Mouse (Mus musculus) kidney, embryonic 14.5 days (tissue): Measurements from ENCODE around the gene Npepps. TPM values are rescaled to one million over a fixed set of nuclear protein-coding genes. Genes with fewer than 3 reads are reported as not detected.

Experiments
- ATAC-seq: fragments of 200-750 bp; cut with Nextera tagmentation; 2 replicates; pipeline ENCODE4 v1.8.0; 2017; ENCODE audit warnings: moderate number of reproducible peaks, mild to moderate bottlenecking, moderate TSS enrichment, moderate library complexity; ENCODE audit not compliant: low FRiP score, low TSS enrichment
- H3K27ac ChIP-seq: fragments of 300-500 bp; sonication (generic); 2 replicates; pipeline ENCODE4 v1.5.1; 2014; ENCODE audit warnings: low read depth, mild to moderate bottlenecking, low read length, moderate library complexity, mixed read lengths
- H3K27me3 ChIP-seq: fragments of 300-500 bp; sonication (generic); 2 replicates; pipeline ENCODE4 v1.6.1; 2014; ENCODE audit warnings: mild to moderate bottlenecking, low read length; ENCODE audit not compliant: control insufficient read depth, insufficient read depth
- H3K36me3 ChIP-seq: fragments of 300-500 bp; sonication (generic); 2 replicates; pipeline ENCODE4 v1.6.1; 2014; ENCODE audit warnings: low read length, mixed read lengths; ENCODE audit not compliant: control insufficient read depth, insufficient read depth
- H3K4me1 ChIP-seq: fragments of 300-500 bp; sonication (generic); 2 replicates; pipeline ENCODE4 v1.6.1; 2014; ENCODE audit warnings: low read length, mixed read lengths; ENCODE audit not compliant: control insufficient read depth, insufficient read depth
- H3K4me2 ChIP-seq: fragments of 300-500 bp; sonication (generic); replicated peaks from 2 replicates; pipeline ENCODE4 v1.6.1; 2014; ENCODE audit warnings: low read depth, mild to moderate bottlenecking, low read length
- H3K4me3 ChIP-seq: fragments of 300-500 bp; sonication (generic); 2 replicates; pipeline ENCODE4 v1.5.1; 2014; ENCODE audit warnings: mild to moderate bottlenecking, low read length
- H3K9ac ChIP-seq: fragments of 300-500 bp; sonication (generic); 2 replicates; pipeline ENCODE4 v1.6.1; 2014; ENCODE audit warnings: low read depth, mild to moderate bottlenecking, low read length, moderate library complexity
- H3K9me3 ChIP-seq: fragments of 300-500 bp; sonication (generic); 2 replicates; pipeline ENCODE4 v1.6.1; 2016; ENCODE audit warnings: low read length; ENCODE audit not compliant: control insufficient read depth
- WGBS: fragments of 180-500 bp; shearing (Covaris S2); extraction: QIAGEN DNeasy Blood & Tissue Kit; methylation state at CpG from one replicate; pipeline ENCODE4 v1.1.7; 2014; 5-methylcytosine and 5-hydroxymethylcytosine counted together
- polyA plus RNA-seq: library from polyadenylated mRNA; unstranded; fragments of >200 nt; fragmentation: Nextera tagmentation; extraction: Ambion mirVana; gene quantifications from 2 replicates; pipeline ENCODE4 v1.2.1, GENCODE M21; 2014

Npepps gene
- polyA plus RNA-seq, 1 experiment from 2014 or later = 78.6 TPM

DNA sequence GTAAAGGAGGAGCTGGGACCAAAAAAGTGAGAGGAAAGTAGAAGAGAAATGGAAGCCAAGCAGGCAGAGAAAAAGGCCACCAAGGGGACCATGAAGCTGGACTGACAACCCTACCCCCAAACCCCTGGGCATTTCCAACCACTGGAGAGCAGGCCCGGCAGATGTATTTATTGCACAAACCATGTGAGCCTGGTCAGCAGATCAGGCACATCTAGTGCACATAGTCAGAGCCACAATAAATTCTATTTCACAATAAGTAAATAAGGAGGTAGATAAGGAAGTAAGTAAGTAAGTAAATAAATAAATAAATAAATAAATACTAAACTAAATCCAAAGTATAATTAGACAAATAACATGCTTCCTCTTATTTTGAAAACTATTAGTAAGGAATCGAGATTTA, 51.0 kb downstream of the Npepps start:
- Histone ChIP-seq H3K27ac (no peak overlapping the region), H3K4me2 (no peak overlapping the region), H3K9ac (no peak overlapping the region), H3K27me3 (no peaks in the 10 kb centered on the region), H3K9me3 (no peaks in the 10 kb centered on the region), H3K4me3 (no peak overlapping the region), H3K4me1 (no peaks in the 10 kb centered on the region), H3K36me3 (peaks cover 74% of the 10 kb centered on the region)
- WGBS = 93% methylated on average over 2 of the region's 2 CpGs
- ATAC-seq = no peak

DNA sequence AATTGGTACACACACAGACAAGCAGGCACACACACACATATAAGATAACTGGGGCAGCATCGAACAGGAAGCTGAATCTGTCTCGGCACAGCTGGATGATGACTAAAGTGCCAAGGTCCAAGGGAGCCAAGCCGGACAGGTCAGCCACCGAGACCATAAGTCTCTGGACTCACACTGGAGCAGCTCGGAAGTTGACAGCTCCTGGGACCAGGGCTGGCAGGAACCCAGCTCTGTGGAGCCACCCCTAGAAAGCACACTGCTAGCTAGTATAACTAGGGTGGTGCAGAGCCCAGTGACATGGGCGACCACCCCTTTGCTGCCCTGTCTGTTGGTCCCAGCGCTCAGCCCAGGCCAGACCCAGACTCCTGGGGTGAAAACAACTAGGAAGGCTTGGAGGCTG, 51.5 kb downstream of the Npepps start:
- Histone ChIP-seq H3K4me3 (no peak overlapping the region), H3K4me1 (no peaks in the 10 kb centered on the region), H3K27me3 (no peaks in the 10 kb centered on the region), H3K36me3 (peaks cover 72% of the 10 kb centered on the region), H3K4me2 (no peak overlapping the region), H3K27ac (no peak overlapping the region), H3K9me3 (no peaks in the 10 kb centered on the region), H3K9ac (no peak overlapping the region)
- no peak for ATAC-seq
- WGBS = 83% methylated on average over 7 of the region's 7 CpGs

DNA sequence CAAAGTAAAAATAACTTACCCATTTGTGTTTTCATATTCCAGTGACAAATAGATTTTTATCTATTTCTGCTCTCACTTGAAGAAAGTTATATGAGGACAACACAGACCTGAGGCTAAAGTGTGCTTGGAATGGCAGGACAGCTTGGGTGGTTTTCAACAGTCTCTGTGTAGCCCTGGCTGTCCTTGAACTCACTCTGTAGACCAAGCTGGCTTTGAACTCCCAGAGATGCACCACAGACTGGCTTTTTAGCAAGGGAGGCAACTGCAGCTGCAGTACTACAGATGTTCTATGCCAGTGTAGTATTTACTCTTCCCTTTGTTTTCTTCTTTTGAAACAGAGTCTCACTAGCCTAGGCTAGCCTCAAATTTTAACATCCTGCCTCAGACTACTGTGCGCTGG, 54.3 kb downstream of the Npepps start:
- Histone ChIP-seq H3K4me3 (no peak overlapping the region), H3K9ac (no peak overlapping the region), H3K4me1 (no peaks in the 10 kb centered on the region), H3K4me2 (no peak overlapping the region), H3K27ac (no peak overlapping the region), H3K36me3 (peaks cover 76% of the 10 kb centered on the region), H3K9me3 (no peaks in the 10 kb centered on the region), H3K27me3 (no peaks in the 10 kb centered on the region)
- no peak for ATAC-seq
- 100% methylated on average over 1 of the region's 1 CpGs for WGBS

- no peak for ATAC-seq
- Histone ChIP-seq H3K4me2 (no peak overlapping the region), H3K4me1 (no peaks in the 10 kb centered on the region), H3K27me3 (no peaks in the 10 kb centered on the region), H3K4me3 (no peak overlapping the region), H3K9ac (no peak overlapping the region), H3K36me3 (peaks cover 77% of the 10 kb centered on the region), H3K27ac (no peak overlapping the region), H3K9me3 (no peaks in the 10 kb centered on the region)
- 83% methylated on average over 3 of the region's 3 CpGs for WGBS
Observed at GRCm38 (mm10) chr11:97223485-97223884, 57.0 kb downstream of the Npepps start.

- no peak for ATAC-seq
- no peaks in the 10 kb centered on the region for H3K4me1 ChIP-seq
- H3K4me3 ChIP-seq = no peak overlapping the region
- 97% methylated on average over 2 of the region's 2 CpGs for WGBS
- no peak overlapping the region for H3K27ac ChIP-seq
- peaks cover 80% of the 10 kb centered on the region for H3K36me3 ChIP-seq
- H3K9ac ChIP-seq = no peak overlapping the region
- H3K9me3 ChIP-seq = no peaks in the 10 kb centered on the region
- no peaks in the 10 kb centered on the region for H3K27me3 ChIP-seq
- no peak overlapping the region for H3K4me2 ChIP-seq
Observed at GRCm38 (mm10) chr11:97221611-97222010, 58.8 kb downstream of the Npepps start.

DNA sequence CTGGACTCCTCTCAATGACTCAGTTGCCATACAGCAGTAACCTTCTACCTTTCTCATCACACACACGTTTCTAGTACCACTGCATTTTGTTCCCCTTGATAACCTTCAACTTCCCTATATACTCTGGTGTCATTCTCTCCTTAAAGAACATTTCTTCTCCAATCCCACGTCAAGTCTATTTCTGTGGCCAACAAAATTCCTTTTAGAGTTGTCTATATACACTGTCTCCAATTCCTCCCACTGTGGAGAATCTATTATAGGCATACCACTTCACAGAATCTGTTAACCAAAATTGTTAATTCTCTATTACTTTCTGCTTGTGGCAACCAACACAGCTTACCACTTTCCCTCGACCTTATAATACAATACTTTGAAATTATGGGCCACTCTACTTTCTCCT, 60.2 kb downstream of the Npepps start:
- Histone ChIP-seq H3K4me2 (no peak overlapping the region), H3K27me3 (no peaks in the 10 kb centered on the region), H3K9me3 (no peaks in the 10 kb centered on the region), H3K36me3 (peaks cover 82% of the 10 kb centered on the region), H3K4me1 (no peaks in the 10 kb centered on the region), H3K9ac (no peak overlapping the region), H3K4me3 (no peak overlapping the region), H3K27ac (no peak overlapping the region)
- no peak for ATAC-seq
- 93% methylated on average over 3 of the region's 3 CpGs for WGBS

DNA sequence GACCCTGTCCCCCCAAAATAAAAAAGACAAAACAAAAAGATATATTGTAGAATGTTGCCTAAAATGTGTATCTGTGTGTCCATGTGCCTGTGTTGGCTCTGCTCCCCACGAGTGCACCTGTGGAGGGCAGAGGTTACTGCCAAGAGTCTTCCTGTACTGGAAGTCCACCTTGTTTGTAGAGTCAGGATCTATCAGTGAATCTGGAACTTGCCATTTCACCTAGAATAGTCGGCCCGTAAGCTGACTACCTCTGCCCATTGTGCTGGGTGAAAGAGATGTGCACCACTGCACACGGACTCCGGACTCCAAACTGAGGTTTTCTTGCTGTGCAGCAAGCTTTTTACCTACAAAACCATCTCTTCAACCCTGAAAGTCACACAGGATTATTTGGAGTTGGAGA, 66.0 kb downstream of the Npepps start:
- H3K27ac ChIP-seq = no peak overlapping the region
- no peak overlapping the region for H3K9ac ChIP-seq
- H3K4me2 ChIP-seq = no peak overlapping the region
- 96% methylated on average over 5 of the region's 5 CpGs for WGBS
- no peak for ATAC-seq
- H3K27me3 ChIP-seq = no peaks in the 10 kb centered on the region
- H3K4me3 ChIP-seq = no peak overlapping the region
- H3K36me3 ChIP-seq = peaks cover 80% of the 10 kb centered on the region
- no peaks in the 10 kb centered on the region for H3K9me3 ChIP-seq
- H3K4me1 ChIP-seq = no peaks in the 10 kb centered on the region

DNA sequence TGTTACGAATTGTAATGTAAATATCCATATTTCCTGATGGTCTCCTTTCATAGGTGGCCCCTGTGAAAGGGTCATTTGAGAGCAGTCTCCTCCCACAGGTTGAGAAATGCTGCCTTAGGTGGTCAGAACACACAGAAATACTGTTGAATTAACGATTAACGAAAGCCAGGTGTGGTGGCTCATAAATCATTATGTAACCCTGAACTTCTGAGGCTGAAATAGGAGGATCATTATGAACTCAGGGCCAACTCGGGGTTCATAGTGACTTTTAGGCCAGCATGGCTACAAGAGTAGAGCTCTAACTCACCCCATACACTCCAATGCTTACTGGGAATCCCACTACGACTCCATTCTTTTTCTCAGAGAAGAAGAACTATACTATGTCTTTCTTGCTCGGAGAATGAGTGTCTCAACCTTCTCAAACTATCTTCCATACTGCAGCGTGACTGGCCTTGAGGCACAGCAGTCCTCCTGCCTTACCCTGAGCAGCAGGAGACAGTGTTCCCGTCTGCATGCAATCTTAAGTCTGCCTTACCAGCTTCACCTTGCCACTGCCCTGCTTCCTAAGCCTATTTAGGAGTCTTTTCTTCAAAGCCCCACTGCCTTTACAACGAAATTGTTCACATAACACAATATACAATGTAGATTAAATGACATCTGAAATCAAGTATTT, 69.6 kb downstream of the Npepps start:
- H3K9me3 ChIP-seq = no peaks in the 10 kb centered on the region
- 69% methylated on average over 9 of the region's 9 CpGs for WGBS
- ATAC-seq = no peak
- H3K36me3 ChIP-seq = peaks cover 76% of the 10 kb centered on the region
- no peak overlapping the region for H3K9ac ChIP-seq
- H3K27me3 ChIP-seq = no peaks in the 10 kb centered on the region
- no peak overlapping the region for H3K27ac ChIP-seq
- no peaks in the 10 kb centered on the region for H3K4me1 ChIP-seq
- no peak overlapping the region for H3K4me3 ChIP-seq
- no peak overlapping the region for H3K4me2 ChIP-seq

GRCm38 (mm10) chr11:97207011-97207422, 73.4 kb downstream of the Npepps start:
- Histone ChIP-seq H3K9me3 (no peaks in the 10 kb centered on the region), H3K36me3 (peaks cover 40% of the 10 kb centered on the region), H3K9ac (no peak overlapping the region), H3K27me3 (no peaks in the 10 kb centered on the region), H3K4me3 (no peak overlapping the region), H3K4me1 (no peaks in the 10 kb centered on the region), H3K4me2 (no peak overlapping the region), H3K27ac (no peak overlapping the region)
- ATAC-seq = no peak
- 81% methylated on average over 8 of the region's 8 CpGs for WGBS
